Mouse (Mus musculus) megakaryocyte, embryonic 14.5 days (primary cell): ENCODE measurements around the gene Fam81a.

ENCODE experiments used
- FLI1 ChIP-seq: IDR thresholded peaks from 2 replicates; pipeline ENCODE4 v1.6.1; 2012; ENCODE audit warnings: low read length, inconsistent platforms, mixed read lengths
- GATA1 ChIP-seq: IDR thresholded peaks from 3 replicates; pipeline ENCODE4 v1.6.1; 2012; ENCODE audit warnings: mixed read lengths, low read length, inconsistent platforms, borderline replicate concordance

DNA sequence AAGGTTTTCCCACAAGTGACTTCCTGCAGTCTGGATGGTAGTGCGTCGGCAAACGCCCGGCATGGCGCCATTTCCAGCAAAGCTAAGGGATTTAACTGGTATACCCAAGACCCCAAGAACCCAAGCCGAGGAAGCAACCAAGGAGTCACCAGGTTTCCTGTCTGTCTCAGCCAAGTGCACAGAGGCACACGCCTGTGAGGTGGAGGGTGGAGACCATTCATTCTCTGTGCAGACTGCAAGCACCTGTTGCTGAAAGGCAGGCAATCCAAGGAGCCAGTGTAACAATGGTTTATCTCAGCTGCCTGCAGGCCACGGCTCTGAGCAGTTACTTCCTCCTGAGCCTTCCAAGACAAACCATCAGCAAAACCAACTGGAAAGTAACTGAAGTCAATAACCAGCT is 70.0 kb downstream of the Fam81a start:
- TF ChIP-seq GATA1: no peak
- TF ChIP-seq FLI1: no peak
